Mouse (Mus musculus) small intestine, adult 2 months (tissue): ENCODE measurements at regions not wholly inside any gene's neighbourhood (a gene's known extent, or its start where the extent isn't known, plus 50 kb on each side); places are given as distances from the start of the nearest gene placed in this dataset.

Experiments
- CTCF ChIP-seq: fragments of 200-500 bp; IDR thresholded peaks from 2 replicates; pipeline ENCODE4 v1.5.1; 2012; ENCODE audit warnings: low read depth, mild to moderate bottlenecking, control low read depth, inconsistent platforms, low read length, moderate library complexity, mixed read lengths; ENCODE audit not compliant: insufficient replicate concordance, insufficient read length; ENCODE audit errors: extremely low read depth
- POLR2A ChIP-seq: fragments of 200-500 bp; IDR thresholded peaks from 2 replicates; pipeline ENCODE4 v1.6.1; 2012; ENCODE audit warnings: low read depth, mild to moderate bottlenecking, control low read depth, inconsistent platforms, low read length, moderate library complexity

GRCm38 (mm10) chr5:148640523-148640922 lies 87.9 kb upstream of the Ubl3 start:
- TF ChIP-seq CTCF (no peak), POLR2A (no peak)
